Mouse (Mus musculus) bone marrow, adult 2 months (tissue): Measurements from ENCODE around the gene Gm26602.

Source experiments
- CTCF ChIP-seq: fragments of 200-500 bp; IDR thresholded peaks from 2 replicates; pipeline ENCODE4 v1.5.1; 2011; ENCODE audit warnings: low read length, control low read depth; ENCODE audit not compliant: control insufficient read depth, insufficient read depth
- POLR2A ChIP-seq: fragments of 200-500 bp; IDR thresholded peaks from 2 replicates; pipeline ENCODE4 v1.6.1; 2011; ENCODE audit warnings: low read depth, mild to moderate bottlenecking, control low read depth, low read length, borderline replicate concordance; ENCODE audit not compliant: control insufficient read depth

DNA sequence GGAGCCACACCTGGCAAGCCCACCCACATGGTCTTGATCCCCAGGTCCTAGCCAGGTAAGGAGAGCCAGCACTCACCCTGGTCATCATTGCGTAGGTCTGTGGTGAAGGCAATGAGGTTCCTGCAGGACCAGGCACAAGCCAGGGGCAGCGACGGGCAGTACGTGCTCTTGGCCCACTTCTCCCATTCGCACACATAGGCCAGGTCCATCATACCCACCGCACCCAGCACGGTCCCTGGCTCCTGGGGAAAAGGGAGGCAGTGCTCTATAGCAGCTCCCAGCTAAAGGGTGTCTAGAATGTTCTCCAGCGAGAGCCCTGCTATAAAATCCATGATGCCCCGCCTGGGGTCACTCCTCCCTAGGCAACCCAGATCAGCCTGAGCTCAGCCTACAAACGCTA is 3.2 kb upstream of the Gm26602 start:
- TF ChIP-seq CTCF (no peak), POLR2A (no peak)
